Mouse (Mus musculus) liver, embryonic 14.5 days (tissue): ENCODE measurements around the gene Atp6v1g2. TPM values are rescaled to one million over a fixed set of nuclear protein-coding genes. Genes with fewer than 3 reads are reported as not detected.
"Not testable (repeated sequence)": the region's sequence is repeated elsewhere in the genome, so short reads cannot be mapped to it uniquely, and the experiment has no call there.

Source experiments
- ATAC-seq: fragments of 200-750 bp; cut with Nextera tagmentation; 2 replicates; pipeline ENCODE4 v1.8.0; 2017; ENCODE audit warnings: moderate number of reproducible peaks, mild to moderate bottlenecking, moderate library complexity; ENCODE audit not compliant: insufficient read depth
- DNase-seq, 3 experiments: peaks; one replicate each; pipeline ENCODE4 v3.0.0-alpha.2; 2012 to 2013; ENCODE audit warnings: low read depth in 3 of 3, low spot score in 3 of 3
- H3K27ac ChIP-seq: fragments of 300-500 bp; sonication (generic); 2 replicates; pipeline ENCODE4 v1.5.1; 2014; ENCODE audit warnings: moderate library complexity, mild to moderate bottlenecking, control low read depth, inconsistent platforms
- H3K27me3 ChIP-seq: fragments of 300-500 bp; sonication (generic); 2 replicates; pipeline ENCODE4 v1.6.1; 2014; ENCODE audit warnings: mild to moderate bottlenecking, low read length, moderate library complexity; ENCODE audit not compliant: control insufficient read depth, insufficient read depth
- H3K36me3 ChIP-seq: fragments of 300-500 bp; sonication (generic); replicated peaks from 2 replicates; pipeline ENCODE4 v1.6.1; 2014; ENCODE audit warnings: low read depth; ENCODE audit not compliant: control insufficient read depth, insufficient read depth
- H3K4me1 ChIP-seq, 2 experiments: fragments of 200-500 bp in 1 of 2; fragments of 300-500 bp in 1 of 2; sonication (generic) in 1 of 2; replicated peaks; 2 replicates each; pipeline ENCODE4 v1.6.1; 2012 to 2014; ENCODE audit warnings: antibody characterized with exemption in 1 of 2, inconsistent platforms in 1 of 2, low read length in 1 of 2; ENCODE audit not compliant: control insufficient read depth in 2 of 2, insufficient read depth in 2 of 2
- H3K4me2 ChIP-seq: fragments of 300-500 bp; sonication (generic); 2 replicates; pipeline ENCODE4 v1.6.1; 2014; ENCODE audit warnings: low read depth, mild to moderate bottlenecking, control low read depth, moderate library complexity
- H3K4me3 ChIP-seq, 2 experiments: fragments of 200-500 bp in 1 of 2; fragments of 300-500 bp in 1 of 2; sonication (generic) in 1 of 2; 2 replicates each; pipeline ENCODE4 v1.5.1; 2012 to 2014; ENCODE audit warnings: low read depth in 2 of 2, low read length in 2 of 2, mild to moderate bottlenecking in 2 of 2, control low read depth in 1 of 2, inconsistent platforms in 1 of 2, moderate library complexity in 1 of 2; ENCODE audit not compliant: insufficient read depth in 1 of 2
- H3K9ac ChIP-seq: fragments of 300-500 bp; sonication (generic); replicated peaks from 2 replicates; pipeline ENCODE4 v1.6.1; 2014; ENCODE audit warnings: mild to moderate bottlenecking, control low read depth, moderate library complexity
- H3K9me3 ChIP-seq: fragments of 300-500 bp; sonication (generic); 2 replicates; pipeline ENCODE4 v1.6.1; 2016; ENCODE audit warnings: low read length, mixed read lengths; ENCODE audit not compliant: control insufficient read depth
- CTCF ChIP-seq: IDR thresholded peaks from 2 replicates; pipeline ENCODE4 v1.5.1; 2016; ENCODE audit warnings: antibody characterized with exemption, low read depth, control low read depth
- EP300 ChIP-seq: IDR thresholded peaks from 2 replicates; pipeline ENCODE4 v1.6.1; 2016; ENCODE audit warnings: antibody characterized with exemption, low read depth
- WGBS: fragments of 180-500 bp; shearing (Covaris S2); extraction: QIAGEN DNeasy Blood & Tissue Kit; methylation state at CpG from one replicate; pipeline ENCODE4 v1.1.7; 2014; ENCODE audit not compliant: insufficient replicate concordance; 5-methylcytosine and 5-hydroxymethylcytosine counted together
- polyA plus RNA-seq, 2 experiments: library from polyadenylated mRNA; depleted of rRNA in 1 of 2; stranded (reverse) in 1 of 2; unstranded in 1 of 2; fragments of >200 nt; fragmentation: Nextera tagmentation in 1 of 2; extraction: Ambion mirVana in 1 of 2; gene quantifications; 2 replicates each; pipeline versions ENCODE4 v1.2.1 to v1.2.3; 2012 to 2014

The Atp6v1g2 gene
- polyA plus RNA-seq, 2 experiments: 0.76 to 1.8 TPM

DNA sequence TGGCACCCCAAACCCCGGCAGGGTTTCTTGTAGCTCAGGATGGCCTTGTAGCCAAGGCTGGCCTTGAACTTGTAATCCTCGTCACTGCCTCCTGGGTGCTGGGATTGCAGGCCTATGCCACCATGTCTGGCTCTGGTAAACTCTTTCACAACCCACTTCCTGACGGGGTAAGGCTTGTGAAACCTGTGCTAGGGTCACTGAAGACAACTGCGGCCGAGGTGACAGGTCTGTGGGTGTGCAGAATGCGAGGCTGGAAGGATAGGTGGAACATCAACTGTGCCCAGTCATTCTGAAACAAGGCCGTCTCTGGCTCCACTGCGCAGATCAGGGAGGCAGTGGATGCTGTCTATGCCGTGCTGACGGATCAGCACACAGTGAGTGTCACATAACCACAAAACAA is 2.4 kb upstream of the Atp6v1g2 start:
- Histone ChIP-seq H3K9ac (no peak overlapping the region), H3K4me1 (peaks cover 0 to 5% of the 10 kb centered on the region in 2 experiments; a peak in 1 of 4 replicates), H3K36me3 (peaks cover 16% of the 10 kb centered on the region), H3K27me3 (no peaks in the 10 kb centered on the region), H3K4me2 (no peak overlapping the region), H3K4me3 (no peak overlapping the region), H3K27ac (no peak overlapping the region), H3K9me3 (no peaks in the 10 kb centered on the region)
- no peak for TF ChIP-seq EP300
- TF ChIP-seq CTCF: no peak
- ATAC-seq (no peak), DNase-seq (no peak)
- WGBS: 76% methylated on average over 10 of the region's 10 CpGs

DNA sequence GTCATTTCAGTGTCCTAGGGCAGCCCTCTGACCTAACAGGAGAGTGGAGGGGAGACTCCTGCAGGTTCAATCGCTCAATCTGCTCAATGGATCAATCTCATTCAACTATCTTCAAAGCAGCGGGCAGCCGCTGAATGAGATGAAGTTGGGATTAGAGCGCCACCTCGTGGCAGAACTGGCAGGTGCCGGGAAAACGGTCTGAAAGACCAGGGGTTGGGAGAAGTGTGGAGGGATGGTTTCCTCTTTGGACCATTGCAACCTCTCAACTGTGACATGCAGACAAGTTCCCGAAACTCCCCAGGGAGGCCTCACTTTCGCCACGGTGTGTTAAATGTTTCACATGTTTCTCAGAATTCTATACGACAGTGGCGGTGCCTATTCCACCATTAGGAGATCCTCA is 1.4 kb upstream of the Atp6v1g2 start:
- Histone ChIP-seq H3K27me3 (no peaks in the 10 kb centered on the region), H3K27ac (no peak overlapping the region), H3K4me3 (no peak overlapping the region), H3K36me3 (peaks cover 16% of the 10 kb centered on the region), H3K9me3 (no peaks in the 10 kb centered on the region), H3K4me2 (peak overlapping the region; percentile 32), H3K4me1 (peaks cover 0 to 5% of the 10 kb centered on the region in 2 experiments; a peak in 1 of 4 replicates), H3K9ac (no peak overlapping the region)
- TF ChIP-seq EP300 (no peak), CTCF (peak; percentile 96)
- ATAC-seq (no peak), DNase-seq (peak; percentile 50 to 59 (median 57))
- WGBS: 8% methylated on average over 12 of the region's 12 CpGs

DNA sequence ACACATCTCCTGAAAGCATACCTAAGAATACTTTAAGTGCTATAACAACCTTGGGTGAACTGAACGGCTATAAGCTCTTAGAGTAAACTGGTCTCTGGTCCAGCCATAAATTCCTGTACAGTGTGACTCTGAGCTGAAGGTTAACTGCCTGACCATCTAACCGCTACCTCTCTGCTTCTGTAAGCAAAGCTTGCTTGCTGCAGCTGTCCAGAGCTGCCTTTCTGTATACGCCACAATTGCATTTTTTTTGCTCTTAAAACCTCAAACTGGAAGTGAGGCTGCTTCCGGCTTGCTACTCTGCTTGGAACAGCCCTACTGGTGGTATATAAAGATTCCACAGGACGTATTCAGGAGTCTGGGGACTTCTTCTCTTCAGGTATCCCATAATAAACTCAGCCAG is 801 bp upstream of the Atp6v1g2 start:
- no peak for ATAC-seq
- 60% methylated on average over 5 of the region's 5 CpGs for WGBS
- peaks cover 16% of the 10 kb centered on the region for H3K36me3 ChIP-seq
- no peak overlapping the region for H3K9ac ChIP-seq
- DNase-seq: no peak
- TF ChIP-seq CTCF: no peak
- no peak for TF ChIP-seq EP300
- H3K4me2 ChIP-seq: peak overlapping the region; percentile 32
- H3K9me3 ChIP-seq: no peaks in the 10 kb centered on the region
- H3K4me3 ChIP-seq: no peak overlapping the region
- H3K27ac ChIP-seq: no peak overlapping the region
- H3K27me3 ChIP-seq: no peaks in the 10 kb centered on the region
- peaks cover 0 to 5% of the 10 kb centered on the region in 2 experiments; a peak in 1 of 4 replicates for H3K4me1 ChIP-seq

DNA sequence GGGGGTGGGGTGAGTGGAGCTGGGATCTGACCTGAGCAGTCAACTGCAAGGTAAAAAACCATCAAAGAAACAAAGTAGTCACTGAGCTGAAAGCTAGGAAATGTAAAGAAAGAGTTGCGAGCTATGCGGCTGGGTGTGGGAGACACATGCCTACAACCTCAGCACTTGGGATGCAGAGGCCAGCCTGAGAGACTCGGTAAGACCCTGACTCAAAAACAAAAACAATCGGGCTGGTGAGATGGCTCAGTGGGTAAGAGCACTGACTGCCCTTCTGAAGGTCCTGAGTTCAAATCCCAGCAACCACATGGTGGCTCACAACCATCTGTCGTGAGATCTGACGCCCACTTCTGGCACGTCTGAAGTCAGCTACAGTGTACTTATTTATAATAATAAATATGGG is 630 bp downstream of the Atp6v1g2 start:
- DNase-seq, H3K9me3 ChIP-seq, H3K4me1 ChIP-seq, H3K27me3 ChIP-seq, H3K27ac ChIP-seq, ATAC-seq, H3K9ac ChIP-seq: not testable (repeated sequence)
- Histone ChIP-seq H3K4me3 (peak overlapping the region in 1 of 2 experiments; percentile 69; a peak in 1 of 4 replicates), H3K36me3 (peaks cover 15% of the 10 kb centered on the region), H3K4me2 (peak overlapping the region; percentile 86)
- 68% methylated on average over 7 of the region's 7 CpGs for WGBS

DNA sequence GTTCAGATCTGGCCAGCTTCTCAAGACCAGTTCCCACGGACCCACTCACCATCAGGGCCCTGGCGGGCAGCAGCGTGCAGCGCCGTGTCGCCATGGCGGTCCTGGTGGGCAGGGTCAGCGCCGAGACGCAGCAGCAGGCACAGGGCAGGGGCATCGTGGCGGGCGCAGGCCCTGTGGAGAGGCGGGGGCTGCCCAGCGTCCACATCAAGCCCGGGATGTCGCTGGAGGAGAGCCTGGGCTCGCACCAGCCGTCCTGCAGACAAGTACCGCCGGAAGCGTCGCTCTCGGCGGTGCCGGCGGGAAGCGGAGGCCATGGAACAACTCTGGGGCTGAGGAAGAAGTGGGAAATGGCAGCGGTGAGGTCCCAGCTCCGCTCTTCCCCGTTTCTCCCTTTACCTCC is 1.4 kb downstream of the Atp6v1g2 start:
- Histone ChIP-seq H3K9ac (peak overlapping the region; percentile 76), H3K36me3 (peaks cover 7% of the 10 kb centered on the region), H3K27me3 (no peaks in the 10 kb centered on the region), H3K9me3 (no peaks in the 10 kb centered on the region), H3K27ac (peak overlapping the region; percentile 86), H3K4me2 (peak overlapping the region; percentile 86), H3K4me1 (peaks cover 0 to 5% of the 10 kb centered on the region in 2 experiments; a peak in 1 of 4 replicates), H3K4me3 (peak overlapping the region; percentile 69)
- ATAC-seq (peak; percentile 3; the same call in 1 of the 2 replicates), DNase-seq (no peak)
- TF ChIP-seq EP300 (no peak), CTCF (no peak)
- WGBS: 3% methylated on average over 31 of the region's 31 CpGs
